Mouse (Mus musculus): ENCODE measurements around the gene Ccdc149.

Gene Ccdc149

DNA sequence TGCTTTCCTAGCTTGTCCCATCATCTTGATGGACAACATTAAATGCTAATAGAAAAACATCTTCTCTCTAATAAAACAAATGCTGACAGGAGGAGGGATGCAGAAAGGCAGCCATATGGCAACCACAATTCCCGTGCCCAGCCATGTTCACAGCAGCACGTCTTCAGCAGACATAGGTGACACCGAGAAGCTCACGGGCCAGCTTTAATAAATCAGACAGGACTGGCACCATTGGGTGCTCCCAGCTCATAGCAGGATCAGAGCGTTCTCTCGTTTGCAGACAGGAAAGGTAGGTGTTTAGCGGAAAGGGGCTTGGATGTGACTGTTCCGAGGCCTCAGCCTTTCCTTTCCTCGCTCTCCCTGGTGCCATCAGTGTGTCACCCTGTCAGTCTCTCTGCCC is 95.5 kb downstream of the Ccdc149 start:
- no peak for DNase-seq (ENCODE audit: low spot score in 2 of 2)

DNA sequence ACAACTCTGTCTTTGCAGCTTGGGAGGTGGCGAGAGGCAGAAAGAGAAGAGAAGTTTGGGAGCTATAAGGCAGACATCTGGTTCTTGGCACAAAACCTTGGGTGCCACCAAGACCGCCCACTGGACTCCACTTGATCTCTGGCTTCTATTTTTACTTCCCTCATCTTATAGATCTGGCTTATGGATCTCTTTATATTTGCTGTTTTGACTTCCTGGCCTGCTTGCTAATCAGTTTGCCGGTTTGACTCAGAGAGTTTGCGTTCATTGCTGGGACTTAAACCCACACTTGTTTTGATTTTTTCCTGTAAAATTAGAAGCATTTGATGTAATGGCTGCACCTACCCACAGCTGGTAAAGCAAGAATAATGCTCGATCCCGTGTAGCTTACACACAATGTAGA is 100.4 kb downstream of the Ccdc149 start:
- no peak for DNase-seq (ENCODE audit: low spot score in 2 of 2)

DNA sequence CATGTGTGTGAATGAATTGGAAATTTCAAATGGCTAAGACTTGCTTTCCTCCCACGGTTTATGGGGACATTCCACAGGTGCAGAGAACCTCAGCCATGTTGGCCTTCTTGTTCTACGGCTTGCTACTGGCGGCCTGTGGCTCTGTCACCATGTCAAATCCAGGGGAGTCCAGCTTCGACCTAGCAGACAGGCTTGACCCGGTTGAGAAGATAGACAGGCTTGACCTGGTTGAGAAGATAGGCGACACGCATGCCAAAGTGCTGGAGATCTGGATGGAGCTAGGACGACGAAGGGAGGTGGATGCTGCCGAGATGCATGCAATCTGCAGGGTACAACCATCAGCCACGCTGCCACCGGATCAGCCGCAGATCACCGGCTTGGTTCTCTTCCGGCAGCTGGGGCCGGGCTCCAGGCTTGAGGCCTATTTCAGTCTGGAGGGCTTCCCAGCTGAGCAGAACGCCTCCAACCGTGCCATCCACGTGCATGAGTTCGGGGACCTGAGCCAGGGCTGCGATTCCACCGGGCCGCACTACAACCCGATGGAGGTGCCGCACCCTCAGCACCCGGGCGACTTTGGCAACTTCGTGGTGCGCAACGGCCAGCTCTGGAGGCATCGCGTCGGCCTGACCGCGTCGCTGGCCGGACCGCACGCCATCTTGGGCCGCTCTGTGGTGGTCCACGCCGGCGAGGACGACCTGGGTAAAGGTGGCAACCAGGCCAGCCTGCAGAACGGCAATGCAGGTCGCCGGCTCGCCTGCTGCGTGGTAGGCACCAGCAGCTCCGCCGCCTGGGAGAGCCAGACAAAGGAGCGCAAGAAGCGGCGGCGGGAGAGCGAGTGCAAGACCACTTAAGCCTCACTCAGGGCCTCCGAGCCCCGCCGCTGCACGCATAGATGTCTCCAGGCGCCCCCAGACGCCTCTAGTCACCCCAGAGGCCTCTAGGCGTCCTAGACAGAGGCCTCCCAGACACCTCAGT is 103.2 kb downstream of the Ccdc149 start:
- no peak for DNase-seq (ENCODE audit: low spot score in 2 of 2)

DNA sequence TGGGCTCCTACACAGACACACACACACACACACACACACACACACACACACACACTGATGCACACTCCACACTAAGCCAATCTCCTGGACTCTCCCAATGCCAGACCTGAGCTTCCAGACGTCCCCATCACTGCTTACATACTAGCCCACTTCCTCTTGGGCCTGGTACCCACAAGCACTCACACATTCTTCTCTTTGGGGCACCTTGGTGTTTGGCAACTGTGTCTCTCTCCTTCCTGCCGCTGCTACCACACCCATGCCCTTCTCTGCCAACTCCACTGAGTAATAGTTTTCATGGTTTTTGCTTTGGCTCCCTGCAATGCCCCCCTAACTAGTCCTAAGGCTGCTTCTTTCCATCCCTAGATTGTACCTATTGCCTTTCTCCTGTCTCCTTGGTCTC is 104.7 kb downstream of the Ccdc149 start:
- no peak for DNase-seq (ENCODE audit: low spot score in 2 of 2)

DNA sequence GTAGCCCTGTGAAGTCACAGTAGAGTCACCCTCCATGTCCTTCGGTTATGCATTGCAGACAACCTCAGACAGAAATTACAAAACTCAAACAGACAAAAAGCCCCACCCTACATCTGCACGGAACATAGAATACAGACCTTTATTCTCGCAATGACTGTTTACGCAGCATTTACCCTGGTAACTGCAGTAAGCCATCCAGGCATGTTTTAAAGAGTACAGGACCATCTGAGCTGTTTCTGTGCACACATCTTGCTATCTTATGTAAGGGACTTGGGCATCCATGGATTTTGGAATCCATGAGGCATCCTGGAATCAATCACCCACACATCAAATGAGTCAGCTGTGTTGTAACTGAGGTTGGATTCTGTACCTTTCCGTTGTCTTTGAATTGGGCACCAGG is 105.4 kb downstream of the Ccdc149 start:
- DNase-seq (ENCODE audit: low spot score in 2 of 2), result no peak

DNA sequence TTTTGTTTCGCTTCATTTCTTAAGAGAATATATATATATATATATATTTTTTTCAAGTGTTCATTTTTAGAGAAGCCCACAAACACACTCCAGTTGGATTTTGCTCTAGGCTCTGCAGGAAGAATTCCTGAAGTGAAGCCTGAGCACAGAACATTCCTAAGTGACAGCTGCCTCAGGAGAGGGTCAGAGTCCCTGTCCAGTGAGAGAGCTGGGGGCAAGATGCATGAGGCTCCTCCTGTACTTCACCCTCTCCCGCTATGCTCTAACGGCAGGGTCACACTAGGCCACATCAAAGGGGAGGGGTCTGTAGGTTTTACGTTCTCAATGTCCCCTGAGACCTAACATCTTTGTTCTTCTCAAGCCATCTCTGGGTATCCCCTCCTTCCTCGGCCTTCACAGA is 106.8 kb downstream of the Ccdc149 start:
- no peak for DNase-seq (ENCODE audit: low spot score in 2 of 2)

DNA sequence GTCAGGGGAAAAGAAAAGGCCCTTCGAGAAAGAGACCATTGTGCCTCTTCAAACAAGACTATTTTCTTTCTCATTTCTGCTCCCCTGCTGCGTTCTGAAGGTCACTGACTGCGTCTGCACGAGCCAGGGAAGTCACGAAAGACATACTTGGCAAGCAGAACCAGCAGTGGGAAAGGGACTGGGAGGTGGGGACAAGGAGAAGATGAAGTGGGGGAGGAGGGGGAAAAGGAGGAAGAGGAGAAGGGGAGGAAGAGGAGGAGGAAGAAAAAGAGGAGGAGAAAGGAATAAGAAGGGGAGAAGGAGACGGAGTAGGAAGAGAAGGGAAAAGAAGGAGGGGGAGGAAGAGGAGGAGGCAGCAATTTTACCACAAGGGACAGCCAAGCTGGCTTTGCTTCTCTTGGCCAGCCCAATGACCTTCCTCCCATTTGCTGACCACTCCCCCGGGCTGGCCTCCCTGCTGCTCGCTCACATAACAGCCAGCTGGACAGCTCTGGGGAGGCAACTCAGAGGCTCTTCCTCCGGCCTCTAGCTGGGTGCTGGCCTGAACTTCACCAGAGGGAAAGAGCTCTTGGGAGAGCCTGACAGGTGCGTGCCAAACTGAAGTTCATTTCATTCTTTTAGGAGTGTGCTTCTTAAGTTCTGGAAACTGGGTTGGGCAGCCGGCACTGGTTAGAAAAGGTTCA is 107.7 kb downstream of the Ccdc149 start, which contains the start of gene Sod3:
Gene Sod3 (plus strand): TSS at position 324 of the 683 bp plus-strand sequence.
- DNase-seq (ENCODE audit: low spot score in 2 of 2), result no peak

DNA sequence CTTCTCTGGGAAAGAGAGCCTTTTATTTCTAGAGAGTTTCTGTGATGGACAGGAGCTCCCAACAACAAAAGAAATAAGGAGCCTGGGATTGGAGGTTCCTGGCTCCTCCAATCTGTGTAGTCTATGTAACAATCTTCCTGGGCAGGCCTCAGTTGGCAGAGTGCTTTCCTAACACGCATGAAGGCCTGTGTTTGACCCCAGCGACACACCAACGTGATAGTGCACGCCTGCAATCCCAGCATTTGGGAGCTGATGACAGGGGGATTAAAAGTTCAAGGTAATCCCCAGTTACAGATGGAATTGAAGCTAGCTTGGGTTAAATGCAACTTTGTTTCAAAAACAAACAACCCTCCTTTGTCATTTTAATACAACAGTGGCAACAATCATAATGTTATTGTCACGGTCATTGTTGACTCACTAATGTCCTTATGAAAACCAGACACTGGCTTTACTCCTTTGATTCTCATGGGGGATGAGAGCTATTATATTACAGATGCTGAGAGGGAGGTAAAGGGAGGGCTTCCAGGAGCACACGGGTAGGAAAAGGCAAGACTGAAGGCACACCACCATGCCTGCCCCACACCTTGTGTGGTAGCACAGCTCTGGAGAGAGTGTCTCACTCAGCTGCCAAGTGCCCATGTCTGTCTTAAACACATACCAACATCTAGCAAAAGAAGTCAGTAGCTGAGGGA is 108.4 kb downstream of the Ccdc149 start:
- DNase-seq (ENCODE audit: low spot score in 2 of 2), result no peak

DNA sequence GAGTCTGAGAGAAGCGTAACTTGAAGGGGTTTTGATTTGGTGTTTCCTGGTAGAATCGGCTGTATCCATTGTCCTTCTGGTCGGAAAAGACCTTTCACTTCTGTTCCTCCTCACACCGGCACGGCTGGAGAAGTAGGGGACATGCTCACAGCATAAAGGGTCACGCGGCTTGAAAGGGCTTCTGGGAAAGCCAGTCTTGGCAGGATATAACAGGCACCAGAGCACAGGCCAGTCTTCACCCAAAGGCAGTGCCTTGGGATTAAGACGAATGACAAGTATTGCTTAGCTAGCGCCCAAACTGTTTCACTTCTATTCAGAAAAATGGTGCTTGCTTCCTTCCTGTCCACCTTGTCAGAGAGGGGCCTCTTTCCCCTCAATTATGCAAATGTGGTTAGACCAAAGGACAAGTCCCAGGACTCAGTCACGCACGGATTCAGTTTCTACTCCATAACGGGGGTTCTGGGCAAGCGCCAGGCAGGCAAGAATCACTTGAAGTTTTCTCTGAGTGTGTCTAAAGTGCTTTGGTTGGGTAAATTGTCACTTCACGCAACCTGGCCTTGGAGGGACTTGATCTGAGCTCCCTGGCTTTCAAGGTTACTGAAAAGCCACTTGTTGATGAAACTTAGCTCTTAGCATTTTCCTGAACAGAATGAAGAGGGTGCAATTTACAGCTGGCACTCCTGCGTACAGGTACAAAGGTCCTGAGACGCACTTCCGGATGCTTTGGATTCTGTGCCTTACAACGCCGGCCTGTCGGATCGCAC is 110.9 kb downstream of the Ccdc149 start:
- DNase-seq (ENCODE audit: low spot score in 2 of 2), result no peak

DNA sequence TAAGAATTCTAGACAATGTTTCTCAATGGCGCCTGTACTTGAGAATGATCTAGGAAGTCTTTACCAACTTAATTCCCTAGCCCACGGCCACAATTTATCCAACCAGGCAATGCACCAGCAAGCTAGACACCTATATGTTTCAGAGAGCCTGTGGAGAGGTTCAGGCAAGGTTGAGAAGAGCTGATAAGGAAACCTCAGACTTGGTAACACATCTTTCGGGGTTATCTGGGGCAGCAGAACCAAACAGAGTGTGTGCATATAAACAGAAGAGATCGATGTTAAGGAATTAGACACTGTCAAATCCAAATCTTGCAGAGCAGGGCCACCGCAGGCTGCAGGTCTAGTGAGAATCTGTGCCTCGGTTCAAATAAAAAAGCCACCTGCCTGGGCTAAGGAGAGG is 113.2 kb downstream of the Ccdc149 start:
- DNase-seq (ENCODE audit: low spot score in 2 of 2), result no peak

DNA sequence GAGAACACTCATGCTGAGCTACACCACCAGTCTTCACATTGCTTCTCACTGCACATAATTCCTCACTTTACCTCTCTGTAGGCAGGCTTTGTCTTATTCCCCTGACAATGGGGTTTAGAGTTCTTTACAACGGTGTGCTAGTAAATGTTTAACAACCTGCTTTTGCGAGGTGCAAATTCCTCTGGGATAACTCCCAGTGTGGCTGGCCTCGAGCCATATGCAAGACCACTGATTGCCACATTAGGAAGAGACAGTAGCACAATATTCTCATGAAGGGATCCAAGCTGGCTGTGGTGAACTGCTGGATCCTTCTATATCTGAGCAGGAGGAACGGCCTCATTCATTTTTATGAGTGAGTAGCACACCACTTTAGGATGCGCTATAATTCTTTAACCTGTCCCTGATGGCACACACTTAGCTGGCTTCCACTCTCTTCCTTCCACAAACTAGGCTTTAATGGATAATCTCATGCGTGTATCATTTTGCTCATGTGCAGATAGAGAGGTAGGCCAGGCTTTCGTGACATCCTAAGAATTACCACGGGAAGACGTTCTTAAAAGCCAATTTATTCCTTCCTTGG is 114.1 kb downstream of the Ccdc149 start:
- DNase-seq (ENCODE audit: low spot score in 2 of 2), result no peak

DNA sequence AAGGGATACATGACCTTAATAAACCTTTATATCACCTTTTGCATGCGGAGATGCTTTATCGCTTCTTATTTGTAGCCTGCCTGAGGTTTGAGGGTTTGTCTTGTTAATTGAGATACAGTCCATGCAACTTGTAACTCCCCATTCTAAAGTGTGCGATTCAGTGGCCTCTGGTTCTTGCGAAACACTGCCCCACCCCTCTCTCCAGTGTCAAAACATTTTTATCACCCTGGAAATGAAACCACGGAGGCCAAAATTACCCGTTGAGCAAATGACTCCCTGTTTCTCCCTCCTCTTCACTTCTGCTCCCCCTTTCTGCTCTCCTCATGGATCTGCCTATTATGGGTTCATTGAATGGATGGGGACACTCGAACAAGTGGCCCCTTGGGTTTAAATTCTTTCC is 115.7 kb downstream of the Ccdc149 start:
- no peak for DNase-seq (ENCODE audit: low spot score in 2 of 2)

DNA sequence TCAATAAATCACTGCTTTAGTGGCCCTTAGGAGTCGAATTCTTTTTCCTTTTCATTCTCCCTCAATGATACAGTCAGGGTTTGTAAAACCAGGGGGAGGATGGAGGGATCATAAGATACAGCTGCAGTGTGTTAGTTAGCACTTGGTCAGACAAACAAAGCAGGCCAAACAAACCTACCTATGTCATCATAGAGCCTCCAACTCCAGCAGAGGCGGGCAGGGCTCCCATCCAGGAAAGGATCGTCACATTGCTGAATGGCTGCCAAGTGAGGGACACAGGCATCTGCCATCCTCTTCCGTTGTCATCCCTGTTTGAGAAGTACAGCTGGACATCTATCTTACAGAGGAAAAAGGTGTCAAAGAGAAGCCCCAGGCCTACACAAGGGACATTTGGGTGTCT is 116.9 kb downstream of the Ccdc149 start:
- no peak for DNase-seq (ENCODE audit: low spot score in 2 of 2)

DNA sequence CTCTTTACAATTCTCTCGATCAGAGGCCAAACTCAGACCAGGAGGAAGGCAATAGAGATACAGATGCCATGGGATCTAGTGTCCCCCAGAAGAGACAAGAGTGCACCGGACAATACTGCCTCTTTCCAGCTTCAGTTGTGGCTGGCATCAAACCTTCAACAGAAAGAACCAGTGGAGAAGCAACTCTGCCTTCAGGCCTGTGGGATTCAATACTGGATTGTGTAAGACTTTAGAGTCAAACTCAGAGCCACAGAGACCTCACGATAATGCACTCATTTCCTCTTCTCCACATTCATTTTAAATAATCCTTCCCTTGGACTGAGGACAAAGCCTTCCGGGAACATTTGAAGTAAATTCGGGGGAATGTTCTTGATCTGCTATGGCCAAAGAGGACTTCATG is 118.6 kb downstream of the Ccdc149 start:
- no peak for DNase-seq (ENCODE audit: low spot score in 2 of 2)

DNA sequence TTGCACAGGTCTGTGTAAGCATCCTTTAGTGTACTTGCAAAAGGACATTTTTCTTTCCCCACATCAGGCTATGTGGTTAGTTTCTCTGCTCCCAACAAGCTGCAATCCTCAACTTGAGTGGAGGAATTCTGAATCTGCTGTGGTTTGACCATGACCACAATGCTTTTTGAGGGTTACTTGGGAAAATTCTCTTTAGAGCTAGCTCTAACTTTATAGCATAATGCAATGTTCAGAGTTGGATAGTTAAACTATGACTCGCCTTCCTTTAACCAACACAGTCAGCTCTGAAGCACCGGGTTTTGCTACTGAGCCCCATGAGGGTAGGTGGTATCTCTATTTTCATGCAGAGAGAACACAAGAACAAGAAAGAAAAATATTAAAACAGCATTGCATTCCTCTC is 119.8 kb downstream of the Ccdc149 start:
- no peak for DNase-seq (ENCODE audit: low spot score in 2 of 2)

DNA sequence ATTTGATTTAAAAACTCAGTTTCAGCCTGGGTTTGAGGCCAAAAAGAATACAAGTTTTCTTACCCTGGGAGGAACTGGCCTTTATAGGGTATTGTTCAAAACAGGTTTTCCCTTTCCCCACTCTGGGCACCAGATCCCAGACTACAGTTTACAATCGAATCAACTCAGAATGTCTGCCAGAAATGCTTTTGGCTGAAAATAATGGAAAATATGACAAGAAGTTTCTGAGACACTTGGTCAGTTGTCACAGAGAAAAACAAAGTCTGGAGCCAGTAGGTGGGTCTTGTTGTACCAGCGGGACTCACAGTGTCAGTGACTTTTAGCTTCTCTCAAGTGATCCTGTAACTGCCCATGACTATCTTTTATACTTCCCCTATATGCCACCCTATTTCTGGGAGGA is 120.9 kb downstream of the Ccdc149 start:
- no peak for DNase-seq (ENCODE audit: low spot score in 2 of 2)

DNA sequence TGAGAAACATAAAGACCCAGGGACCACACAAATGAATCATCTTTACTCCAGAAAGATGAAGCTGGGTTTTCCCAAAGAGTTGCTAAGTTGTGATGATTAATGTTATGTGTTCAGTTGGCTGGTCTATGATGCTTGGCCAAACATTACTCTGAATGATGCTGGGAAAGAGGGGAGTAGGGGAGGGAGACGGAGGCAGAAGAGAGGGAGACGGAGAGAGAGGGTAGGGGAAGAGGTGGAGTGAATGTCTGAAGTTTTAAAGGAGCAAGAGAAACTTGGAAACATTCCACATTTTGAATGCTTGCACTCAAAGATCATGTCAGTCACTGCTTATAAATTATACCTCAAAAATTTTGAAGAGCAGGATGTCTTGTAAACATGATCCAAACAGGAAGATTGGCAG is 124.4 kb downstream of the Ccdc149 start:
- DNase-seq (ENCODE audit: low spot score in 2 of 2), result no peak

DNA sequence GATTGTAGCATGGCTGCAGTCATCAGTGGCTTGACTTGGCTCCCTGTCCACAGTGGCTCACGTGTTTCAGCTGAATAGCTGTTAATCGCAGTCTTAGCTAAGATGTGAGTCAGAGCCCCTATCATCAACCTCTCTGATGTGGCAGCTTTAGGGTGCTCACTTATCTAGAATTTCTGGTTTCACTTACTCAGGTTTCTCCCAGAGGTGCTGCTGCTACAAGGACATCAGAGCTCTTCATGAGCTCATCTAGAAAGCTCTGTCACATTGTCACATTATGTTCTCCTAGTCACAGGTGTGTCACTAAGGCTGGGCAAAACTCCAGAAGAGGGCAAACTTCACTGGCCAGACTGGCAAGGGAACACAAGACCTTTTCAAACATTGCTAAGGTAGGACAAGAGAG is 132.2 kb downstream of the Ccdc149 start:
- no peak for DNase-seq (ENCODE audit: low spot score in 2 of 2)

DNA sequence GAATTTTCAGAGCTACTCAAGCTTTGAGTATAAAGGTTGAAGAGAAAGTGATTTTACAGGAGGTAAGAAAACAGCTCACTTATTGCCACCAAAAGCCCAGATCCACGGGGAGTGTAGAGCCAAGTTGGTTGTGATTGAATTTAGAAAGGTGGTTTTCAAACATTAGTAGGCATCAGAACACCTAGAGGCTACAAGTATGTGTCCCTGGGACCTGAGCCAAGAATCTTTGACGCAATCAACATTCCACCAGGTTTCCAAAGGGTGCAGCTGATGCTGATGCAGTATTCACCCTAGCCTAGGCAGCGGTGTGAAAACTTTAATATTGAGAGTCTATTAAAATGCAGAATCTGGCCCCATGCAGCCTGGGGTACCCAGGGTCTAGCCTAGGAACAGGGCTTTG is 135.7 kb downstream of the Ccdc149 start:
- no peak for DNase-seq (ENCODE audit: low spot score in 2 of 2)

DNA sequence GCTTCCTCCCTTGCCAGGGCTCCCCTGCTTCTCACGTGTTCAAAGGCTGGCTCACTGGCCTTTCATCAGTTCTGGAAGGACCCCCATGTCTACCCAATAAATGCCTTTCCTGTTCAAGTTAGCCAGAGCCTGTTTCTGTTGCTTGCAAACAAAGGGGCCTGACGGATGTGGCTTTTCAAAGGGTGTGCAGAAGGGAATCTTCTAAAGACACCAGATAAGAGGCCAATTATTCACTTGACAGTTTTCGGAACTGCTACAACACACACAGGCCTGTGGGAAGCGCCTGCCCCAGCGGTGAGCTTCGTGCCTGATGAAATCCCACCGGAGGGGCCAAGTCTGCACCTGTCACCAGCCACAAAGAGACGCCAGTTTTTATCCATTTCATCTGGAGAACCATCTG is 139.2 kb downstream of the Ccdc149 start:
- DNase-seq (ENCODE audit: low spot score in 2 of 2), result no peak
